ENCODE assay signal across 10 mouse cellular contexts in the genomic region with DNA sequence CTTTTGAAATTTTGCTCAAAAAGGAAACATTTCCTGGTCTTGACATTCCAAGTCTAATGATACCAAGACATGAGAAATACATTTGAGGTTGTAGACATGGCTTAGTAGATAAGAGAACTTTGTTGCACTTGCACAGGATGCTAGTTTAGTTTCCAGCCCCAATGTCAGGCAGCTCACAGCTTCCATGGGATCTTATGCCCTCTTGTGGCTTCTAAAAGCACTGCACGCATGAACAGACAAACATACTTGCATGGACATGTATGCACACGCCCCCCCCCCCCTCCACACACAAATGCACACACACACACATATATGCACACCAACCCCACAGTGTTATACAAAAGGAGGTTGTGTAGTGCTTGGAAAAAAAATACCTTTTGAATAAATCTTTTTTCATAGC. TPM values are rescaled to one million over a fixed set of nuclear protein-coding genes. Genes with fewer than 3 reads are reported as not detected.
A peak's percentile ranks its signal among the peaks of the same experiment; 100 is the strongest.
DNase-seq lines count a peak whose midpoint lies in the region; ATAC-seq and TF ChIP-seq lines count a peak whose summit lies in the region.
"Had no signal": no experiment of that assay in that cellular context is flagged by ENCODE, and none has a peak within 500 bp of the region (broad histone marks: within the 10 kb centered on the region; RNA-seq: fewer than 3 reads in every experiment).

No protein-coding gene starts in this region.

- no peaks in the 10 kb centered on the region for H3K27me3 ChIP-seq in forebrain, embryonic 14.5 days (replicated peaks; ENCODE audit: control insufficient read depth, insufficient read depth, low read length)
- H3K27me3 ChIP-seq in forebrain, embryonic 12.5 days = no peaks in the 10 kb centered on the region
- H3K27me3 ChIP-seq in liver, embryonic 14.5 days (ENCODE audit: control insufficient read depth, insufficient read depth, low read length) = no peaks in the 10 kb centered on the region
- H3K27me3 ChIP-seq: limb, embryonic 12.5 days; stomach, embryonic 15.5 days had no signal

- peak; percentile 25 for DNase-seq in forebrain, embryonic 14.5 days (ENCODE audit: low spot score)
- DNase-seq in 3134 (ENCODE audit: extremely low read depth, insufficient read length, low spot score) = peak; percentile 28
- peak in 2 of 3 experiments; percentile 50 to 54 for DNase-seq in liver, embryonic 14.5 days (ENCODE audit: low read depth in 3 of 3, low spot score in 3 of 3)
- DNase-seq in urinary bladder, postnatal 36 days (ENCODE audit: low spot score in 2 of 2) = no peak
- DNase-seq in cerebellum, adult 11 months = no peak
- DNase-seq in spleen, adult 18-20 months = no peak

- no peak overlapping the region for H3K4me3 ChIP-seq in forebrain, embryonic 14.5 days (ENCODE audit: low read depth, low read length)
- no peak overlapping the region for H3K4me3 ChIP-seq in forebrain, embryonic 12.5 days (replicated peaks)
- no peak overlapping the region for H3K4me3 ChIP-seq in liver, embryonic 14.5 days (ENCODE audit: insufficient read depth in 1 of 2, low read depth in 2 of 2, low read length in 2 of 2)
- H3K4me3 ChIP-seq: limb, embryonic 12.5 days; stomach, embryonic 15.5 days had no signal

- TF ChIP-seq EP300 in liver, embryonic 14.5 days (IDR thresholded peaks at IDR 0.05; ENCODE audit: low read depth) = no peak

- H3K9me3 ChIP-seq in forebrain, embryonic 14.5 days (replicated peaks; ENCODE audit: control insufficient read depth, low read length) = no peaks in the 10 kb centered on the region
- no peaks in the 10 kb centered on the region for H3K9me3 ChIP-seq in forebrain, embryonic 12.5 days
- no peaks in the 10 kb centered on the region for H3K9me3 ChIP-seq in liver, embryonic 14.5 days (ENCODE audit: control insufficient read depth, low read length)
- H3K9me3 ChIP-seq: limb, embryonic 12.5 days; stomach, embryonic 15.5 days had no signal

- no peaks in the 10 kb centered on the region for H3K36me3 ChIP-seq in forebrain, embryonic 14.5 days (ENCODE audit: control insufficient read depth, insufficient read depth, low read length)
- no peaks in the 10 kb centered on the region for H3K36me3 ChIP-seq in forebrain, embryonic 12.5 days (replicated peaks)
- H3K36me3 ChIP-seq in liver, embryonic 14.5 days (replicated peaks; ENCODE audit: control insufficient read depth, insufficient read depth, low read depth) = no peaks in the 10 kb centered on the region
- H3K36me3 ChIP-seq: limb, embryonic 12.5 days; stomach, embryonic 15.5 days had no signal

- H3K4me2 ChIP-seq in forebrain, embryonic 14.5 days (ENCODE audit: low read length) = no peak overlapping the region
- no peak overlapping the region for H3K4me2 ChIP-seq in forebrain, embryonic 12.5 days
- H3K4me2 ChIP-seq in liver, embryonic 14.5 days (ENCODE audit: low read depth) = no peak overlapping the region
- H3K4me2 ChIP-seq: limb, embryonic 12.5 days; stomach, embryonic 15.5 days had no signal

- H3K27ac ChIP-seq in forebrain, embryonic 14.5 days (ENCODE audit: low read depth, low read length) = no peak overlapping the region
- no peak overlapping the region for H3K27ac ChIP-seq in forebrain, embryonic 12.5 days
- H3K27ac ChIP-seq in liver, embryonic 14.5 days = no peak overlapping the region
- H3K27ac ChIP-seq: limb, embryonic 12.5 days; stomach, embryonic 15.5 days had no signal

- ATAC-seq in forebrain, embryonic 14.5 days = no peak
- ATAC-seq in forebrain, embryonic 12.5 days (ENCODE audit: low FRiP score) = no peak
- ATAC-seq in activated CD4-positive, CD25-positive, alpha-beta regulatory T cell, adult 4 months = peak; percentile 69
- ATAC-seq in liver, embryonic 14.5 days (ENCODE audit: insufficient read depth) = peak; percentile 44; the same call in 1 of the 2 replicates

- TF ChIP-seq CTCF in liver, embryonic 14.5 days (IDR thresholded peaks at IDR 0.05; ENCODE audit: low read depth) = peak; percentile 80

- WGBS in forebrain, embryonic 14.5 days = 82% methylated on average over 2 of the region's 2 CpGs
- WGBS in forebrain, embryonic 12.5 days = 86% methylated on average over 2 of the region's 2 CpGs
- WGBS in liver, embryonic 14.5 days (ENCODE audit: insufficient replicate concordance) = 44% methylated on average over 2 of the region's 2 CpGs

- H3K9ac ChIP-seq in forebrain, embryonic 14.5 days (ENCODE audit: low read length) = no peak overlapping the region
- no peak overlapping the region for H3K9ac ChIP-seq in forebrain, embryonic 12.5 days
- H3K9ac ChIP-seq in liver, embryonic 14.5 days (replicated peaks) = no peak overlapping the region
- H3K9ac ChIP-seq: limb, embryonic 12.5 days; stomach, embryonic 15.5 days had no signal

- H3K4me1 ChIP-seq in forebrain, embryonic 14.5 days (ENCODE audit: control insufficient read depth, insufficient read depth, low read length) = no peaks in the 10 kb centered on the region
- no peaks in the 10 kb centered on the region for H3K4me1 ChIP-seq in forebrain, embryonic 12.5 days
- H3K4me1 ChIP-seq in liver, embryonic 14.5 days (replicated peaks; ENCODE audit: control insufficient read depth in 2 of 2, insufficient read depth in 2 of 2, low read length in 1 of 2) = no peaks in the 10 kb centered on the region
- H3K4me1 ChIP-seq: limb, embryonic 12.5 days; stomach, embryonic 15.5 days had no signal

RNA-seq across cellular contexts. Expression of a gene that starts 14.8 kb away (rescaled TPM):
- 119 and 131 TPM in 2 replicates for polyA plus RNA-seq in forebrain, embryonic 14.5 days (2014; fragmentation: Nextera tagmentation; extraction: Ambion mirVana)
- polyA plus RNA-seq in forebrain, embryonic 12.5 days (2016; fragmentation: Nextera tagmentation; extraction: Ambion mirVana) = 158 and 160 TPM in 2 replicates
- polyA plus RNA-seq in activated CD4-positive, CD25-positive, alpha-beta regulatory T cell, adult 4 months (2017; shearing (Covaris generic)) = 10 to 100 TPM; 48.3 to 62.4 TPM
- polyA plus RNA-seq in liver, embryonic 14.5 days (2012; rRNA removed) = 7.6 and 19.9 TPM in 2 replicates
- polyA plus RNA-seq in liver, embryonic 14.5 days (2014; fragmentation: Nextera tagmentation; extraction: Ambion mirVana) = 38.0 and 44.6 TPM in 2 replicates

RNA-seq across cellular contexts. Expression of a gene that starts 28.2 kb away (rescaled TPM):
- 16.6 and 23.2 TPM in 2 replicates for polyA plus RNA-seq in forebrain, embryonic 14.5 days (2014; fragmentation: Nextera tagmentation; extraction: Ambion mirVana)
- polyA plus RNA-seq in forebrain, embryonic 12.5 days (2016; fragmentation: Nextera tagmentation; extraction: Ambion mirVana) = 46.3 and 48.8 TPM in 2 replicates
- 10 to 100 TPM; 15.3 to 19.9 TPM for polyA plus RNA-seq in activated CD4-positive, CD25-positive, alpha-beta regulatory T cell, adult 4 months (2017; shearing (Covaris generic))
- polyA plus RNA-seq in liver, embryonic 14.5 days (2012; rRNA removed) = 4.2 and 10.7 TPM in 2 replicates
- polyA plus RNA-seq in liver, embryonic 14.5 days (2014; fragmentation: Nextera tagmentation; extraction: Ambion mirVana) = 9.4 and 9.6 TPM in 2 replicates

RNA-seq across cellular contexts. Expression of a gene that starts 46.0 kb away (rescaled TPM):
- 38.0 and 41.8 TPM in 2 replicates for polyA plus RNA-seq in forebrain, embryonic 14.5 days (2014; fragmentation: Nextera tagmentation; extraction: Ambion mirVana)
- 47.8 and 57.3 TPM in 2 replicates for polyA plus RNA-seq in forebrain, embryonic 12.5 days (2016; fragmentation: Nextera tagmentation; extraction: Ambion mirVana)
- 1 to 10 TPM; 3.9 to 4.3 TPM for polyA plus RNA-seq in activated CD4-positive, CD25-positive, alpha-beta regulatory T cell, adult 4 months (2017; shearing (Covaris generic))
- polyA plus RNA-seq in liver, embryonic 14.5 days (2012; rRNA removed) = 0.45 and 0.71 TPM in 2 replicates
- 1.3 and 1.6 TPM in 2 replicates for polyA plus RNA-seq in liver, embryonic 14.5 days (2014; fragmentation: Nextera tagmentation; extraction: Ambion mirVana)

RNA-seq across cellular contexts. Expression of a gene that starts 46.2 kb away (rescaled TPM):
- polyA plus RNA-seq in forebrain, embryonic 14.5 days (2014; fragmentation: Nextera tagmentation; extraction: Ambion mirVana) = 57.0 and 63.7 TPM in 2 replicates
- 92.8 and 94.0 TPM in 2 replicates for polyA plus RNA-seq in forebrain, embryonic 12.5 days (2016; fragmentation: Nextera tagmentation; extraction: Ambion mirVana)
- 10 to 100 TPM; 63.2 to 68.9 TPM for polyA plus RNA-seq in activated CD4-positive, CD25-positive, alpha-beta regulatory T cell, adult 4 months (2017; shearing (Covaris generic))
- 9.5 and 21.4 TPM in 2 replicates for polyA plus RNA-seq in liver, embryonic 14.5 days (2012; rRNA removed)
- polyA plus RNA-seq in liver, embryonic 14.5 days (2014; fragmentation: Nextera tagmentation; extraction: Ambion mirVana) = 67.9 and 70.4 TPM in 2 replicates

Comparison
In these comparisons a context has a peak if more than half of its experiments do, and no peak if none do; other contexts are left out.
1. ATAC-seq: peak in activated CD4-positive, CD25-positive, alpha-beta regulatory T cell, adult 4 months (single experiment) and liver, embryonic 14.5 days (single experiment); none in forebrain, embryonic 14.5 days (single experiment) and forebrain, embryonic 12.5 days (single experiment).
2. DNase-seq: peak in forebrain, embryonic 14.5 days (single experiment), 3134 (single experiment) and liver, embryonic 14.5 days (2 of 3); none in urinary bladder, postnatal 36 days (0 of 2), cerebellum, adult 11 months (single experiment) and spleen, adult 18-20 months (0 of 2).